Mouse (Mus musculus): Measurements from ENCODE around the gene Zgrf1.

GRCm38 (mm10) chr3:127552434-127552972 is 786 bp upstream of the Zgrf1 start:
- no peak for TF ChIP-seq CTCF (IDR thresholded peaks at IDR 0.05; ENCODE audit: low read depth)
- no peak for TF ChIP-seq EP300 (IDR thresholded peaks at IDR 0.05; ENCODE audit: low read depth)
